Mouse (Mus musculus) cortical plate, adult 2 months (tissue): ENCODE data around the gene Ube2h.

ENCODE experiments used
- CTCF ChIP-seq: fragments of 200-500 bp; IDR thresholded peaks from 2 replicates; pipeline ENCODE4 v1.5.1; 2011; ENCODE audit warnings: mild to moderate bottlenecking, control low read depth, low read length; ENCODE audit not compliant: insufficient read depth; ENCODE audit errors: extremely low read depth
- POLR2A ChIP-seq: fragments of 200-500 bp; IDR thresholded peaks from 2 replicates; pipeline ENCODE4 v1.6.1; 2011; ENCODE audit warnings: mild to moderate bottlenecking, low read length, control low read depth; ENCODE audit not compliant: insufficient read depth; ENCODE audit errors: extremely low read depth

DNA sequence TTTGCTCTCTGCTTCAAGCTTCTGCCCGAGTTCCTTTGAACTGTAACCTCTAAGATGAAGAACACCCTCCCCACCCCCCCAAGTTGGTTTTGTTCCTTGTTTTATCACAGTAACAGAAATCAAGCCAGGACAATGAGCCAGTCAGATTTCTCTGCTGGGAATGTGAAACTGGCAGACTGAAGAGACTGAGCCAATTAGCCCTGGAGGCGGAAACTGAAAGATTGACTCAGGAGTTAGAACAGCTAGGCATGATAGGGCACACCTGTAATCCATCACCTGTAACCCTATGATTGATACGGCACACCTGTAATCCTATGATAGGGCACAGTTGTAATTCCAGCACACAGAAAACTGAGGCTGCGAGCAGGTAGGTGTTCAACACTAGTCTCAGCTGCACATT lies 27.9 kb upstream of the Ube2h start:
- TF ChIP-seq POLR2A (no peak), CTCF (no peak)
